Mouse (Mus musculus): ENCODE measurements at regions not wholly inside any gene's neighbourhood (a gene's known extent, or its start where the extent isn't known, plus 50 kb on each side); places are given as distances from the start of the nearest gene placed in this dataset.

DNA sequence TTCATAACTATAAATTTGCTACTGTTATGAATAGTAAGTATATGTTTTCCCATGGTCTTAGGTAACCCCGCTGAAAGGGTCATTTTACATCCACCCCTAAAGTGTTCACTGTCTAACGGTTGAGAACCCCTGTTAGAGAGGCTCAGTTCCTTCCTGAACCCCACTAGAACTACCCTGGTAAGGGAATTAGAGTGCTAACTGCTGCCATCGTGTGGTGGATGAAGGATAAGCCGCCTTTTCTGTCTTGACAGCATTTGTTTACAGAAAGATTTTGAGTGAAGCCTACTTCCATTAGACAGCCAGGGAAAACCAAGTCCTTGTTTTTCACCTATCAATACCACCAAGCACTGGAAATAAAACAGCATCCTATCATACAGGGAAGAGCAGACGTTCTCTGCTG, 90.3 kb upstream of the Tbx22 start:
- DNase-seq (ENCODE audit: low read depth, low spot score): peak; percentile 3

Data from retina, postnatal 7 days (tissue).